Mouse (Mus musculus) brain, embryonic 14.5 days (tissue): ENCODE measurements around the gene Fiz1. TPM values are rescaled to one million over a fixed set of nuclear protein-coding genes. Genes with fewer than 3 reads are reported as not detected.
"Not testable (repeated sequence)": the region's sequence is repeated elsewhere in the genome, so short reads cannot be mapped to it uniquely, and the experiment has no call there.

Source experiments
- DNase-seq: peaks from one replicate; pipeline ENCODE4 v3.0.0-alpha.2; 2011; ENCODE audit warnings: low read depth
- CTCF ChIP-seq: fragments of 200-500 bp; IDR thresholded peaks from 2 replicates; pipeline ENCODE4 v1.5.1; 2012; ENCODE audit warnings: inconsistent platforms, mild to moderate bottlenecking, moderate library complexity, borderline replicate concordance; ENCODE audit not compliant: insufficient read depth, insufficient read length; ENCODE audit errors: extremely low read depth
- POLR2A ChIP-seq: fragments of 200-500 bp; IDR thresholded peaks from 2 replicates; pipeline ENCODE4 v1.6.1; 2012; ENCODE audit warnings: mild to moderate bottlenecking, inconsistent platforms, borderline replicate concordance; ENCODE audit not compliant: poor library complexity, insufficient read depth, insufficient read length, severe bottlenecking; ENCODE audit errors: extremely low read depth
- polyA plus RNA-seq: library from polyadenylated mRNA; depleted of rRNA; stranded (reverse); fragments of >200 nt; gene quantifications from 2 replicates; pipeline ENCODE4 v1.2.3, GENCODE M21; 2012

Fiz1 gene
- polyA plus RNA-seq, 1 experiment, result 49.9 TPM

DNA sequence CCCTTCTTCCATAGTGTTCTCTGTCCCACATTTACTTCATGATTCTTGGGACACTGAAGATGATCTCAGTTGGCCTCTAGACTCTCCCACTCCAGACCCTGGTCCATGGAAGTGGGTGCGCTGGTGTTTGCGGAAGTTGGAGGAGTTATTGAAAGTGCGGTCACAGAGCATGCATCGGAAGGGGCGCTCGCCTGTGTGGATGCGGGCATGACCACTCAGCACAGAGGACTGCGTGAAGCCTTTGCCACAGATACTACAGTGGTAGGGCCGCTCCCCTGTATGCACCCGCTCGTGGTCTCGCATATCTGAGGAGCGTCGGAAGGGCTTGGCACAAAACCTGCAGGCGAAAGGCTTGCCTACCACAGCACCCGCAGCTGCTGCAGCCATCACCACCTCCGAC, 21.1 kb upstream of the Fiz1 start:
- DNase-seq, result no peak
- TF ChIP-seq POLR2A (no peak), CTCF (no peak)

DNA sequence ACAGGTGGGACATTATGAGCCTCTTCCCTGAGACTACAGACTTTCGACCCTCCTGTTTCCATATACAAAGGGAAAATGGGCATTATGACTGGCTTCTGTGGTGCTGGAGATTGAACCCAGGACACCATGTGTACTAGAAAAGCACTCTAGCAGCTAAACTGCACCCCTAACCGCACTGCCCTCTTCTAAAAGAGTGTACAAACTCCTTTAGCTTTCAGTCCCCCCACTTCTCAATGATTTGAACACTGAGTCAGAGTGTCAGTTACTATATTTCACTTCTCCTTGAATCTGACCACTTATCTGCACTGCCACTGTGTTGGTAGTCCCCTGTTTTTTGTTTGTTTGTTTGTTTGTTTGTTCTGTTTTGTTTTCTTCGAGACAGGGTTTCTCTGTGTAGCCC, 19.3 kb upstream of the Fiz1 start, which contains the start of gene 4632433K11Rik:
Gene 4632433K11Rik, plus strand, starts transcription at position 301 of the 400 bp plus-strand sequence.
- DNase-seq, result no peak
- no peak for TF ChIP-seq CTCF

DNA sequence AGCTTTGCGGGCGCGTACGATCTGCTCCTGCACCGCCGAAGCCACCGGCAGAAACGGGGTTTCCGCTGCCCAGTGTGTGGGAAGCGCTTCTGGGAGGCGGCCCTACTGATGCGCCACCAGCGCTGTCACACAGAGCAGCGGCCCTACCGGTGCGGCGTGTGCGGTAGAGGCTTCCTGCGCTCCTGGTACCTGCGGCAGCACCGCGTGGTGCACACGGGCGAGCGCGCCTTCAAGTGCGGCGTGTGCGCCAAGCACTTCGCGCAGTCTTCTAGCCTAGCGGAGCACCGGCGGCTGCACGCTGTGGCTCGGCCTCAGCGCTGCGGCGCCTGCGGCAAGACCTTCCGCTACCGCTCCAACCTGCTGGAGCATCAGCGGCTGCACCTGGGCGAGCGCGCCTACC, 17.0 kb upstream of the Fiz1 start:
- TF ChIP-seq POLR2A (no peak), CTCF (no peak)
- no peak for DNase-seq

DNA sequence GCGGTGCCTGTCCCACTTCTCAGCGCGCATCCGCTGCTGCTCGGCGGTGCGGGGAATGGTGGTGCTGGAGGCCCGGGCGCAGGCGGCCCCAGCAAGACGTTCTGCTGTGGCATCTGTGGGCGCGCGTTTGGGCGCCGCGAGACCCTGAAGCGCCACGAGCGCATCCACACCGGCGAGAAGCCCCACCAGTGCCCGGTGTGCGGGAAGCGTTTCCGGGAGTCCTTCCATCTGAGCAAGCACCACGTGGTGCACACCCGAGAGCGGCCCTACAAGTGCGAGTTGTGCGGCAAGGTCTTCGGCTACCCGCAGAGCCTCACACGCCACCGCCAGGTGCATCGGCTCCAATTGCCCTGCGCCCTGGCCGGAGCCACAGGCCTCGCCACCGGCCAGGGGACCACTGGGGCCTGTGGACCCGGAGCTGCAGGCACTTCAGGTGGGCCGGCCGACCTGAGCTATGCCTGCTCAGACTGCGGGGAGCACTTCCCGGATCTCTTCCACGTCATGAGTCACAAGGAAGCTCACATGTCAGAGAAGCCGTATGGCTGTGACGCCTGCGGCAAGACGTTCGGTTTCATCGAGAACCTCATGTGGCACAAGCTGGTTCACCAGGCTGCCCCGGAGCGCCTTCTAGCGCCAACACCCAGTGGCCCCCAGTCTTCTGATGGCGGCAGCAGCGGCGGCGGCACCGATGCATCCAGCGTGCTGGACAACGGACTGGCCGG, 16.2 kb upstream of the Fiz1 start:
- TF ChIP-seq POLR2A (no peak), CTCF (no peak)
- no peak for DNase-seq

DNA sequence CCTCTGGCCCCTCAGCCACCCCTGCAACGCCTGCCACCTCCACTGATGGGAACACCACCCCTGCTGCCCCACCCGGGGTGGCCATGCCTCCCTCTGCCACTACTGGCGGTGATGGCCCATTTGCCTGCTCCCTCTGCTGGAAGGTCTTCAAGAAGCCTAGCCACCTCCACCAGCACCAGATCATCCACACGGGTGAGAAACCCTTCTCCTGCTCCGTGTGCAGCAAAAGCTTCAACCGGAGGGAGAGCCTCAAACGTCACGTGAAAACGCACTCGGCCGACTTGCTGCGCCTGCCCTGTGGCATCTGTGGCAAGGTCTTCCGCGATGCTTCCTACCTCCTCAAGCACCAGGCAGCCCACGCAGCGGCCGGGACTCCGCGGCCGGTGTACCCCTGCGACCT, 15.4 kb upstream of the Fiz1 start:
- TF ChIP-seq POLR2A, result no peak
- TF ChIP-seq CTCF, result no peak
- no peak for DNase-seq

DNA sequence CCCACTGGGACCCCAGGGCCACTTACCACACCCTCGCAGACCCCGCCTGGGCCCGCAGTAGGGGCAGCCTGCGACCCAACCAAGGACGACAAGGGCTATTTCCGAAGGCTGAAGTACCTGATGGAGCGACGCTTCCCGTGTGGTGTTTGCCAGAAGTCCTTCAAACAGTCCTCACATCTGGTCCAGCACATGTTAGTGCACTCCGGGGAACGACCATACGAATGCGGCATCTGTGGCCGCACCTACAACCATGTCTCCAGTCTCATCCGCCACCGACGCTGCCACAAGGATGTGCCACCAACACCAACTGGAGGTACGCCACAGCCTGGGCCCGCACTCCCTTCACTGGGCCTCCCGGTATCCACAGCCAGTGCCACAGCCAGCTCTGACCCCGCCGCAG, 15.0 kb upstream of the Fiz1 start:
- TF ChIP-seq POLR2A (no peak), CTCF (no peak)
- no peak for DNase-seq

DNA sequence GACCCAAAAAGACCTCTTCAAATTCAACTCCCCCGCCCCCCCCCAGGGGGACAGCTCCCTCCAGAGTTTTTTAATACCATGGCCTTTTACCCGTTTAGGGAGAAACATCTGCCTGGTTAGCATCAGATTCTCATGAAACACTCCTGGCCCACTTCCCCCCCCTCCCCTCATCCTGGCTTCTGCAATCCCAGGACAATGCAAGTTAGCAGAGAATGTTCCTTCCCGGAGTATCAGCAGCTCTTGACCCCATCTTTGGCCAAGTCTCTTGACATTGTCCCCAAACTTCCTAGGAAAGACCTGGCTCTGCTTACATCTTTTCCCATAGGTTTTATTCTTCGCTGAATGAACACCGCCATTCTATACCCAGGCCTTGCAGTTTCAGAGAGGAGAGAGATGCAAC, 6.7 kb upstream of the Fiz1 start:
- no peak for TF ChIP-seq CTCF
- no peak for TF ChIP-seq POLR2A
- DNase-seq, result no peak

DNA sequence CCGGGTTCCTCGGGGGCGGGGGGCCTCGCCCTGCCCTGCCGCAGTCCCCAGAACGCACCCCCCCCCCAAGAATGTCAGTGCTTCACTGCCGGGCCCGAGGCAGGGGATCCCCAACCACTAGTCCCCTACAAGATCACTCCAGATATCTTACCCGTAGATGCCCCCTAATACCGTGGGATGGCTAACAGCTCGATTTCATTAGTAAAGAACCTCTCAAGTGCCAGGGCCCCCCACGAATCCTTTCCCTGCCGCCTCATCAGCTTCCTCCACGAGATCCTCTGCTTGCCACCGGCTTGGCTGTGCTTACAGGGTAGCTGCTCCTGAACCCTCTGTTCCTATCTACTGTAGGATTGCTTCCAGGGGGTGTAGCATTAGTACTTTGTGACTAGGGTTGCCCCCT, 6.2 kb upstream of the Fiz1 start:
- TF ChIP-seq POLR2A (no peak), CTCF (no peak)
- DNase-seq, result no peak

DNA sequence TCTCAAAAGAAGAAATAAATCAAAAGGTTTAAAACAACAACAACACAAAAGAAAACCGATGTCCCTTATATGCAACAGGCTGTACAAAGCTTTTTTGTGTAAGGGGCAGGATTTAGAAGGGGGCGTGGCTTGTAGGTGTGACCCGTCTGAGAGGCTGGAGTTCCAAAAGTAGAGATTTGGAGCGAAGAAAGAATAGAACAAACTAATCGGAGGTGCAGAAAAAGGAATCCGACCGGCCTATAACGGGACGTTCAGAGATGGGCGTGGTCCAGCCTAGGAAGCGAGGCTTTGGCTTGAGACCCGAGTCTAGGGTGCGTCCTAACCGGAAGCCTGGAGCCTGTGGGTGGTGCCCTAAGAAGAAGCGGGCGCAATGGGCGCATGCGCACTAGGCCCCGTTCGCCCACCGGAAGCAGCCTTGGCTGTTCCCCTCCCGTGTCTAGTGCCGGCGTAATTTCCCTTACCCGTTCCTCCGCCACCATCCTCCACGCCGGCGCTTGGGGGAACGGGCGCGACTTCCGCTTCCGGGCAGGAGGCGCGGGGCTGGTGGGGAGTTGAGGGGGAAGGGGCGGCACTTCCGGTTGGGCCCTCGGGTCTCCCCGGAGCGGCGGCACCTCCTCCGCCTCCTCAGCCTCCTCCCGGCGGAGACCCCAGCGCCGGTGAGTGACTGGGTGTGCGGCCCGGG, 5.6 kb upstream of the Fiz1 start, which contains the start of the genes Zfp865 and Ccdc106:
Gene Zfp865, plus strand, starts transcription at position 377 of the 682 bp plus-strand sequence.
Gene Ccdc106, plus strand, starts transcription at position 554 of the 682 bp plus-strand sequence.
- TF ChIP-seq CTCF, result no peak
- peak; percentile 56 for TF ChIP-seq POLR2A
- DNase-seq, result peak; percentile 100

DNA sequence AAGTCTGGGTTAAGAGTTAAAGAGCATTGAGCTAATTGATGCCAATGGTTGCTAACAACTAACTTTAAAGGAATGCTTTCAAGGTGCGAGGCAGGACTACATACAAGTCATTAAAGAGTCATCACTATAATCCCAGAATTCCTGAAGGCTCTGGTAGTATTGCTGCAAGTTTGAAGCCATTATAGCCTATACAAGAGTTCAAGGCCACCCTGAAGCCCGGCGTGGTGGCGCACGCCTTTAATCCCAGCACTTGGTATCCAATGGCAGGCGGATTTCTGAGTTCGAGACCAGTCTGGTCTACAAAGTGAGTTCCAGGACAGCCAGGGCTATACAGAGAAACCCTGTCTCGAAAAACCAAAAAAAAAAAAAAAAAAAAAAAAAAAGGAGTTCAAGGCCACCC, 5.1 kb upstream of the Fiz1 start:
- DNase-seq, result not testable (repeated sequence)

DNA sequence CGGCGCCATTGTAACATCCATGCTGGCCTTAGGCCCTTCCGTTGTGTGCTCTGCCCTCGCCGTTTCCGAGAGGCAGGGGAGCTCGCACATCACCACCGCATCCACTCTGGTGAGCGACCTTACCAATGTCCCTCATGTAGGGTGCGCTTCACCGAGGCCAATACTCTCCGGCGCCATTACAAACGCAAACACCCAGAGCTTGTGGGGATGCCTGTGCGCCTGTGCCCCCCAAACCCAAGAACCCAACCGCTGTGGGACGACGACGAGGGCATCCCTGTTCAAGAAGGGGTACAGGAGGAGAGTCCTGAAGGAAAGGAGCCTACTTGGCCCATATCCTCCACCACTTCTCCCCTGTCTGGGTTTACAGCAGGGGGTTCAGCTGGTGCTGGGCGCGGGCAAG, 3.4 kb upstream of the Fiz1 start:
- DNase-seq, result no peak
- TF ChIP-seq CTCF (no peak), POLR2A (no peak)

DNA sequence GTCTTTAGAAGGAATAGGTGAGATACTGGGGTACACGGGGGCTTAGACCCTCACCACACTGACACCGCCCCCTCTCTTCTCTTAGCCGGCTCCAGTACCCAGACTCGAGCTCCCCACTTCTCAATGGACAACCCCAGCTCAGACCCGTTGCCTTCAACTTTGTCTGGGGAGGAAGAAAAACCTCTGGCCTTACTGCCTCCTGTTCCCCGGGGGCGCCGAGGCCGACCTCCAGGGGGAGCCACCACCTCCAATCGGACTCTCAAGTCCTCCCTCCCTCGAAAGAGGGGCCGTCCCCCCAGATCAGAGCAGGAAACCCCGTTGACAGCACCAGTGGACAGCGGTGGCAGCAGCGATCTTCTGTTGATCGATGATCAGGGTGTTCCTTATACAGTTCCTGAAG, 2.9 kb upstream of the Fiz1 start:
- TF ChIP-seq POLR2A, result no peak
- peak; percentile 1; the same call in 1 of the 2 replicates for TF ChIP-seq CTCF
- DNase-seq, result no peak

DNA sequence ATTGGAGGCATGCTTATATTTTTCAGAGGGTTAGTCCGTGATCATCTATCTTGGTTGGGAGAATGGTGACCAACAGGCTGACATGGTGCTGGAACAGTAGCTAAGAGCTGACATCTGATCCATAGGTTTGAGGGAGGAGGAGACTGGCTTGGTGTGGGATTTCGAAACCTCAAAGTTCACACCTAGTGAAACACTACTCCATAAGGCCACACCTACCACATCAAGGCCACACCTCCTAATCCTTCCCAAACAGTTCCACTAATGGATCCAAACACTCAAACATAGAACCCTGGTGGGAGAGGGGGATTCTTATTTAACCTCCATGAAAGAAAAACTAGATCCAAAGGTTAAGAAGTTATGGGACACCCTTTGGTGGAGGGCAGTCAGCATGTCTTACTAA, 2.4 kb upstream of the Fiz1 start:
- no peak for DNase-seq
- no peak for TF ChIP-seq CTCF
- no peak for TF ChIP-seq POLR2A
